Mouse (Mus musculus) forebrain, postnatal 0 days (tissue): ENCODE data around the gene Otulin. TPM values are rescaled to one million over a fixed set of nuclear protein-coding genes. Genes with fewer than 3 reads are reported as not detected.

Experiments
- ATAC-seq: fragments of 200-750 bp; cut with Nextera tagmentation; 2 replicates; pipeline ENCODE4 v1.8.0; 2017; ENCODE audit warnings: mild to moderate bottlenecking, moderate library complexity
- DNase-seq: peaks from one replicate; pipeline ENCODE4 v3.0.0-alpha.2; 2015
- H3K27ac ChIP-seq: fragments of 300-500 bp; sonication (generic); 2 replicates; pipeline ENCODE4 v1.5.1; 2014; ENCODE audit warnings: low read depth, mild to moderate bottlenecking, antibody characterized with exemption, low read length, moderate library complexity, mixed read lengths
- H3K27me3 ChIP-seq: fragments of 300-500 bp; sonication (generic); 2 replicates; pipeline ENCODE4 v1.6.1; 2014; ENCODE audit warnings: mild to moderate bottlenecking, low read length, mixed read lengths; ENCODE audit not compliant: insufficient read depth
- H3K36me3 ChIP-seq: fragments of 300-500 bp; sonication (generic); 2 replicates; pipeline ENCODE4 v1.6.1; 2014; ENCODE audit warnings: mild to moderate bottlenecking, moderate library complexity; ENCODE audit not compliant: insufficient read depth
- H3K4me1 ChIP-seq: fragments of 300-500 bp; sonication (generic); 2 replicates; pipeline ENCODE4 v1.6.1; 2014; ENCODE audit warnings: antibody characterized with exemption; ENCODE audit not compliant: insufficient read depth
- H3K4me2 ChIP-seq: fragments of 300-500 bp; sonication (generic); 2 replicates; pipeline ENCODE4 v1.6.1; 2014; ENCODE audit warnings: low read depth, mild to moderate bottlenecking, moderate library complexity
- H3K4me3 ChIP-seq: fragments of 300-500 bp; sonication (generic); 2 replicates; pipeline ENCODE4 v1.5.1; 2014; ENCODE audit warnings: low read depth, low read length, mixed read lengths
- H3K9ac ChIP-seq: fragments of 300-500 bp; sonication (generic); 2 replicates; pipeline ENCODE4 v1.6.1; 2014; ENCODE audit warnings: mild to moderate bottlenecking
- H3K9me3 ChIP-seq: fragments of 300-500 bp; sonication (generic); 2 replicates; pipeline ENCODE4 v1.6.1; 2016; ENCODE audit warnings: low read length
- CTCF ChIP-seq: sonication (generic); IDR thresholded peaks from 2 replicates; pipeline ENCODE4 v1.5.1; 2016; ENCODE audit warnings: antibody characterized with exemption, control low read depth, low read depth
- WGBS: fragments of 180-500 bp; shearing (Covaris S2); extraction: QIAGEN DNeasy Blood & Tissue Kit; methylation state at CpG from one replicate; pipeline ENCODE4 v1.1.7; 2014; 5-methylcytosine and 5-hydroxymethylcytosine counted together
- polyA plus RNA-seq: library from polyadenylated mRNA; unstranded; fragments of >200 nt; fragmentation: Nextera tagmentation; extraction: Ambion mirVana; gene quantifications from 2 replicates; pipeline ENCODE4 v1.2.1, GENCODE M21; 2015
- total RNA-seq: library from RNA; depleted of rRNA; stranded (reverse); fragments of >200 nt; gene quantifications from 2 replicates; pipeline ENCODE4 v1.2.3, GENCODE M21; 2014

Gene Otulin
- total and polyA plus RNA-seq, 2 experiments from 2014 or later, result 25.1 to 27.4 TPM

DNA sequence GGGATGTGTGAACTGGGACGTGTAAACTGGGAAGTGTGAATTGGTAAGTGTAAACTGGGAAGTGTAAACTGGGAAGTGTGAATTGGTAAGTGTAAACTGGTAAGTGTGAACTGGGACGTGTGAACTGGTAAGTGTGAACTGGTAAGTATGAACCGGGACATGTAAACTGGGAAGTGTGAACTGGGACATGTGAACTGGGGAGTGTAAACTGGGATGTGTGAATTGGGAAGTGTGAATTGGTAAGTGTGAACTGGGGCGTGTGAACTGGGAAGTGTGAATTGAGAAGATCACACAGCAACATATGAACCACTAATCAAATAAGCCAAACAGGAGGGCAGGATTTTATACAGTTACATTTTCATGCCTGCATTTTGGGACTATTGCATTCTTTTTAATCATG lies 27.9 kb upstream of the Otulin start:
- no peak for TF ChIP-seq CTCF
- no peaks in the 10 kb centered on the region for H3K4me1 ChIP-seq
- 90% methylated on average over 4 of the region's 4 CpGs for WGBS

GRCm38 (mm10) chr15:27657866-27658265 lies 27.4 kb upstream of the Otulin start:
- TF ChIP-seq CTCF, result no peak
- DNase-seq (no peak), ATAC-seq (no peak)
- WGBS, result 96% methylated on average over 10 of the region's 10 CpGs
- H3K4me1 ChIP-seq, result no peaks in the 10 kb centered on the region
- no peaks in the 10 kb centered on the region for H3K27me3 ChIP-seq
- H3K9ac ChIP-seq, result no peak overlapping the region
- no peak overlapping the region for H3K4me2 ChIP-seq
- H3K27ac ChIP-seq, result no peak overlapping the region
- no peaks in the 10 kb centered on the region for H3K9me3 ChIP-seq
- H3K36me3 ChIP-seq, result no peaks in the 10 kb centered on the region
- no peak overlapping the region for H3K4me3 ChIP-seq

More for the DNA sequence above, 27.9 kb upstream of the Otulin start:
- Histone ChIP-seq H3K27ac (no peak overlapping the region), H3K36me3 (no peaks in the 10 kb centered on the region), H3K27me3 (no peaks in the 10 kb centered on the region), H3K4me2 (no peak overlapping the region), H3K4me3 (no peak overlapping the region), H3K9ac (no peak overlapping the region), H3K9me3 (no peaks in the 10 kb centered on the region)
- ATAC-seq (no peak), DNase-seq (no peak)

DNA sequence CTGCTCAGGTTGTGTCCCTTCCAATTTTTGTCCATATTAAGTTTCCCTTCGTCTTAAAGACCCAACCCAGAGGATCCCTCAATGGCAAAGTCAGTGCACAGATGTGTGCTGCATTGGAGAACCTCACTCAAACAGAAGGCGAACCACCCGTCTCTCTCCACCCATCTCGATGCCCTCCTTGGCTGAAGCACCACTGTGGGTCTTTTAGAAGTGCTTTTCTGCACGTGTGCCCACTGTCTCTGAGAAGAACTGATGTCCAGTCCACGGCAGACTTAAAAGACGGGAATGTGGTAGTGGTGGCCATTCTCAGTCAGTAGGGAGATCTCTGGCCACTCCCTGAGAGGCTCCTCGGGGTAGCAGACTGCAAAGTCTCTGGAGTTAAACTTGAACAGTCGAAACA lies 26.1 kb upstream of the Otulin start:
- no peak overlapping the region for H3K27ac ChIP-seq
- H3K4me2 ChIP-seq, result no peak overlapping the region
- no peaks in the 10 kb centered on the region for H3K27me3 ChIP-seq
- H3K9ac ChIP-seq, result no peak overlapping the region
- DNase-seq (no peak), ATAC-seq (no peak)
- no peaks in the 10 kb centered on the region for H3K4me1 ChIP-seq
- no peaks in the 10 kb centered on the region for H3K9me3 ChIP-seq
- 85% methylated on average over 9 of the region's 9 CpGs for WGBS
- H3K36me3 ChIP-seq, result no peaks in the 10 kb centered on the region
- no peak for TF ChIP-seq CTCF
- no peak overlapping the region for H3K4me3 ChIP-seq

GRCm38 (mm10) chr15:27655015-27655414 lies 24.5 kb upstream of the Otulin start:
- H3K27ac ChIP-seq, result no peak overlapping the region
- H3K27me3 ChIP-seq, result no peaks in the 10 kb centered on the region
- no peak for TF ChIP-seq CTCF
- ATAC-seq, result no peak
- H3K9me3 ChIP-seq, result no peaks in the 10 kb centered on the region
- 31% methylated on average over 5 of the region's 5 CpGs for WGBS
- no peaks in the 10 kb centered on the region for H3K4me1 ChIP-seq
- no peak overlapping the region for H3K4me2 ChIP-seq
- H3K9ac ChIP-seq, result no peak overlapping the region
- H3K4me3 ChIP-seq, result no peak overlapping the region
- no peaks in the 10 kb centered on the region for H3K36me3 ChIP-seq
- DNase-seq, result no peak

GRCm38 (mm10) chr15:27647686-27648085 lies 17.2 kb upstream of the Otulin start:
- H3K4me3 ChIP-seq, result no peak overlapping the region

DNA sequence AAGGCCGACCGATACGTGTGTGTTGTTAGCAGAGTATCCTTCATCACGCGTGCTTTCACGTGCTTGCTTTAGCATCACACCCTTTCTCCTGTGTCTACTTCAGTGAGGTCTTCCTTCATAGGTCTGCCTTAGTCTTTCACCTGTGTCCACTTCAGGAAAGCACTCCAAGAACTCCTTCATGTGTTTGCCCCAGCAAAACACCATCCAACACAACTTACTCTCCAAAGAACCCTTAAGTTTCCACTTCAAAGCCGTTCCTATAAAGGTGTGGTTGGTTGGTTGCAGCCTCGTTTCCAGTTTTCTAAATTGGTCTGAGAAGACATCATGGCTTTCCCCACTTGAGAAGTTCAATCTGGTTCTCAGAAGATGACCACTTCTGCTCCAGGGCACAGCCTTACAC lies 16.2 kb upstream of the Otulin start:
- H3K27me3 ChIP-seq, result no peaks in the 10 kb centered on the region
- no peak for DNase-seq

More at GRCm38 (mm10) chr15:27647686-27648085, 17.2 kb upstream of the Otulin start:
- 52% methylated on average over 3 of the region's 3 CpGs for WGBS
- TF ChIP-seq CTCF, result peak; percentile 66
- Histone ChIP-seq H3K4me1 (no peaks in the 10 kb centered on the region), H3K27ac (no peak overlapping the region), H3K27me3 (no peaks in the 10 kb centered on the region), H3K36me3 (no peaks in the 10 kb centered on the region), H3K4me2 (no peak overlapping the region), H3K9ac (no peak overlapping the region), H3K9me3 (no peaks in the 10 kb centered on the region)
- no peak for ATAC-seq
- peak; percentile 67 for DNase-seq

DNA sequence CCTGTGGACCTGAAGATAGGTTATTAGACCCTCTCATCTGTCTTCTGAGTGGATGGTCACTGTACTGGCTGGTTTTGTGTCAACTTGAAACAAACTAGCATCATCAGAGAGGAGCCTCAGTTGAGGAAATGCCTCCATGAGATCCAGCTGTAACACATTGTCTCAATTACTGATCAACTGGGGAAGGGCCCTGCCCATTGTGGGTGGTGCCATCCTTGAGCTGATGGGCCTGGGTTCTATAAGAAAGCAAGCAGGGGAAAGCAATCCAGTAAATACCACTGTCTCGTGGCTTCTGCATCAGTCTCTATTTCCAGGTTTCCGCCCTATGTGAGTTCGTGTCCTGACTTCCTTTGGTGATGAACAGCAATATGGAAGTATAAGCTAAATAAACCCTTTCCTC lies 14.8 kb upstream of the Otulin start:
- Histone ChIP-seq H3K9me3 (no peaks in the 10 kb centered on the region), H3K27ac (no peak overlapping the region), H3K4me3 (no peak overlapping the region), H3K9ac (no peak overlapping the region), H3K36me3 (no peaks in the 10 kb centered on the region), H3K4me1 (no peaks in the 10 kb centered on the region), H3K27me3 (no peaks in the 10 kb centered on the region), H3K4me2 (no peak overlapping the region)
- 81% methylated on average over 3 of the region's 3 CpGs for WGBS
- no peak for TF ChIP-seq CTCF
- DNase-seq (no peak), ATAC-seq (no peak)

More for the DNA sequence above, 16.2 kb upstream of the Otulin start:
- H3K27ac ChIP-seq, result no peak overlapping the region
- H3K4me3 ChIP-seq, result no peak overlapping the region
- no peaks in the 10 kb centered on the region for H3K4me1 ChIP-seq
- 93% methylated on average over 8 of the region's 8 CpGs for WGBS
- ATAC-seq, result no peak
- no peaks in the 10 kb centered on the region for H3K9me3 ChIP-seq
- H3K4me2 ChIP-seq, result no peak overlapping the region
- H3K36me3 ChIP-seq, result no peaks in the 10 kb centered on the region
- TF ChIP-seq CTCF, result no peak
- H3K9ac ChIP-seq, result no peak overlapping the region

GRCm38 (mm10) chr15:27642895-27643294 lies 12.4 kb upstream of the Otulin start:
- no peak overlapping the region for H3K4me2 ChIP-seq
- peak; percentile 60 for TF ChIP-seq CTCF
- H3K4me1 ChIP-seq, result no peaks in the 10 kb centered on the region
- H3K27me3 ChIP-seq, result no peaks in the 10 kb centered on the region
- H3K27ac ChIP-seq, result no peak overlapping the region
- H3K9ac ChIP-seq, result no peak overlapping the region
- H3K4me3 ChIP-seq, result no peak overlapping the region
- no peaks in the 10 kb centered on the region for H3K9me3 ChIP-seq
- no peaks in the 10 kb centered on the region for H3K36me3 ChIP-seq
- 89% methylated on average over 3 of the region's 3 CpGs for WGBS
- ATAC-seq (no peak), DNase-seq (no peak)
